Mouse (Mus musculus): ENCODE results near the gene Gstp1.
"Not testable (repeated sequence)": the region's sequence is repeated elsewhere in the genome, so short reads cannot be mapped to it uniquely, and the experiment has no call there.

The Gstp1 gene

DNA sequence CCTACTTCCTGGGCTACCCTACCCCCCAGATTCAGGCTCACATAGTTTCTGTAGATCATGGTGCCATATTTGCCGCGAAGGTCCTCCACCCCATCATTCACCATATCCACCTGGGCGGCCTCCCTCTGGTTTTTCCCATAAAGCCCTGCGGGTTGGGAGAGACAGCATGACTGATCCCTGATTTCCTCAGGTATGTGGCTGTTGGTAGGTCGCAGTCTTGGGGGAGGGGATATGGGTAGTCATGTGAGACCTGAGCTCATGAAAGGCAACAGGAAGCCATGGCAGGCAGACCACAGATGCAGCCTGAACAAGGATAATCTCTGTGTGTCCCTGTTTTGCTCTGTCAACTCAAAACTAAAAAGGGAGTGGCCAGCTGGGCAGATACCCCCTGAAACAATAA, 3.2 kb upstream of the Gstp1 start:
- not testable (repeated sequence) for DNase-seq (ENCODE audit: low spot score in 2 of 2)

DNA sequence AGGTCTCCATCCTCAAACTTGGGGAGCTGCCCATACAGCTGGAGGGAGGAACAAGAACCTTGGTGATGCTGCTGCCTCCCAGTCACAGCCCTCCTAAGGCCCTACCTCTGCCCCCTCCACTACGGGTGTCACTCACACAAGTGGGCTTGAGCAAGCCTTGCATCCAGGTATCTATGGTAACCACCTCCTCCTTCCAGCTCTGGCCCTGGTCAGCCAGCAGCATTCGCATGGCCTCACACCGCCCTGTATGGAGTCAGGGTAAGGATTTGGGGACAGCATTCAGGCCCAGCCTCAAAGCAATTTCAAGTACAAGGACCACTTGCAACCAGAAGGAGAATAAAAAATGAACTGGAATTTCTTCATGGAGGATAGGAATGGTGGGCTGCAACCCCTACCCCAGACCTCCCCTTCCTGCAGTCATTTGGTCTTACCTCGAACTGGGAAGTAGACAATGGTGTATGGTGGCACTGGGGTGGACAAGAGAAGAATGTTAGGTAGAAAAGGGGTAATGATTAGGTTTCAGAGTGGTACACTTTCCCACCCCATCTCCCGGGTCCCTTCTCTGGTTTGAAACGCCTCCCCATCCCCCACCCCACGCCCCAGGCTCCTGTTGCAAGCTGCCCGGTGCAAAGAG, 514 bp downstream of the Gstp1 start:
- DNase-seq (ENCODE audit: low spot score in 2 of 2) = not testable (repeated sequence)

DNA sequence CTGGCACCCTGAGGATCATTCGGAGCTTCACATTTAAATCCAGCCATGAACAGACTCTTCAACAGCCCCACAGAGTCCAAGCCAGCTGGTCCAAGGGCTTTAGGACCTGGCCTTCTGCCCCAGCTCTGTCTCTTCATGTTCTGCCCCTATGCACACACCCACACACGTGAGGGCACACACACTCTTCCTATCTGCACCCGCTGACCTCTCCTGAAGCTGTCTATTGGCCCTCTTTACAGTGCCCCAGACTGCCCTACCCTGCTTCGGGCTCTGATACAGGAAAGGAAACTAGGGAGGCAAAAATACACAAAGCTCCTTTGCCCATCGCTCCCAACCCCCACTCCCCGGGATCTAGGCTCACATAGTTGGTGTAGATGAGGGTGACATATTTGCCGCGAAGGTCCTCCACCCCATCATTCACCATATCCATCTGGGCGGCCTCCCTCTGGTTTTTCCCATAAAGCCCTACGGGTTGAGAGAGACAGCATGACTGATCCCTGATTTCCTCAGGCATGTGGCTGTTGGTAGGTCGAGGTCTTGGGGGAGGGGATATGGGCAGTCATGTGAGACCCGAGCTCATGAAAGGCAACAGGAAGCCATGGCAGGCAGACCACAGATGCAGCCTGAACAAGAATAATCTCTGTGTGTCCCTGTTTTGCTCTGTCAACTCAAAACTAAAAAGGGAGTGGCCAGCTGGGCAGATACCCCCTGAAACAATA, 1.3 kb downstream of the Gstp1 start:
- no peak for DNase-seq (ENCODE audit: low spot score in 2 of 2)

DNA sequence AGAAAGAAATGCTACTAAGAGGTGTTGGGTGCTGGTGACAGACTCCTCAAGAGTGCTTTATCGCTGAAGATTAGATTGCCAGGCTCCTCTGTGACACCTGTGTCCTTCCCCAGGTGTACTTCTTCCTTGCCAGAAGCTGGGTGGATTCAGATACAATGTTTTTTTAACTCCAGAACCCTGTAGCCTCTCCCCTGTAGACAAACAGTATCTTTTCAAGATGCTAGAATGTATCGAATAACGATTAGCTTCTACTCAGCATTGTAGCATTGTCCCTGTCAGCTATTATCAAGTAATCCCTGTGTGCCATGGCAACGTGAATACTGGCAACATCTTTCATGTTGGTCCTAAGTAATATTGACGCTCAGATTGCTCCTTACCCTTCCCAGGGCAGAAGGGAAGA, 4.0 kb downstream of the Gstp1 start:
- DNase-seq (ENCODE audit: low spot score in 2 of 2) = no peak

DNA sequence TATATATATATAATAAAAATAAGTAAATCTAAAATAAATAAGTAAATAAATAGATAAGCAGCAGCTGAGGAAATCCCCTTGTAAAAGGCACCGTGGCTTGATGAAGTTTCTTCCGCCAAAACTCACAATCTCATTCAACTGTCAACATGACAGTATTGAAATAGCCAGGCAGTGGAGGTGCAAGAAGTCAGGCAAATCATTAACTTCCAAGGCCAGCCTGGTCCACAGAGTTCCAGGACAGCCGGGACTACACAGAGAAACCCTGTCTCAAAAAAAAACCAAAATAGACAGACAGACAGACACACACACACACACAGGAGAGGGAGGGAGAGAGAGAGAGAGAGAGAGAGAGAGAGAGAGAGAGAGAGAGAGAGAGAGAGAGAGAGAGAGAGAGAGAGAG, 4.5 kb downstream of the Gstp1 start:
- no peak for DNase-seq (ENCODE audit: low spot score in 2 of 2)

DNA sequence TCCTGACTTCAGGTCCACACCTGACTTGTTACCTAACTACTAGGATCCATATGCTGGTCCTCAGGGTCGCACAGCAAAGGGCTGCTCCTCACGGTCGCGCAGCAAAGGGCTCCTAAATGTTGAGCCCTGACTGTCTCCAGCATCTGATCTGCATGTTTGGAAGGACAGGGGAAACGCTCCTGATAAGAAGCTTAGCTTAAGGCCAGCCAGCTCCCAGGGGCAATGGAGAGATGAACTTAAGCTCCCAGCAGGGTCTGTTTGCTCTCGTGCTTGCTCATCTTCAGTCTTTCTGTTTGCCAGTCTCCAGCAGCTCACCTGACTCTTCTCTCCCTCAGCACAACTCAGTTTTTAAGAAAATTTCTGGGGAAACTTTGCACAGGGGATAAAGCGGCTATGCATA, 5.1 kb downstream of the Gstp1 start:
- DNase-seq (ENCODE audit: low spot score in 2 of 2) = no peak

DNA sequence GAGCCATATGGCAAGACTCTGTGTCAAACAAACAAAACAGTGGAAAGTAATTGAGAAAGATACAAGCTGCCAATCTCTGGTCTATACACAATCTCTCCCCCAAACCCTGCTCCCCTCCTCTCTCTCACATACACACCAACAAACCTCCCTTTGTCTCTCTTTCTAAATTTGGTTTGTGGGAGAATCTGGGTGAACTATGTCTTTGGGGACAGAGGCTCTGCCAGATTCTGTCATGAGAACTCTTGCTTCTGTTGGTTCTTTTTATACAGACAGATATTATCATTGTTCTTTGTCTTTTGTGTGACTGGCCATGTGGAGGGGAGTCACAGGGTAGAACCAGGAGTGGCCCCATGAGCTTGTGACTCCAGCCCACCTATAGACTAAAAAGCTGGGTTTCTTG, 10.2 kb downstream of the Gstp1 start:
- no peak for DNase-seq (ENCODE audit: low spot score in 2 of 2)

DNA sequence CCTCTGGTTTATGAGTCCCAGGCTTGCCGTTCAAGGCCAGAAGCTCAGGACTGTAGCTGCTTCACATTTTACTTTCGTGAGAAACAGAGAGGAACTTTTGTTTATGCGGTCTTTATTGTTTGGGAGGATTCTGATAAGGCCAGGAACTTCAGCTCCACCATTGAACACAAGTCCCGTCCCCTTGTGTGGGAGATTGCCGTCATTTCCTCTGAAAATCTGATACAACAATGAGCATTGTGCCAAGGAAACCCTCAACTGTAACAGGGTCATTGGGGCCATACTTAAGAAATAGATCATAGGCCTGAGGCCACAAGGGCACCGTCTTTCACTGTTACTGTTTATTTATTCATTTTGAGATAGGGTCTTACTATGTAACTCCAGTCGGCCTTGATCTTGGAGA, 14.6 kb downstream of the Gstp1 start:
- DNase-seq (ENCODE audit: low spot score in 2 of 2) = no peak

DNA sequence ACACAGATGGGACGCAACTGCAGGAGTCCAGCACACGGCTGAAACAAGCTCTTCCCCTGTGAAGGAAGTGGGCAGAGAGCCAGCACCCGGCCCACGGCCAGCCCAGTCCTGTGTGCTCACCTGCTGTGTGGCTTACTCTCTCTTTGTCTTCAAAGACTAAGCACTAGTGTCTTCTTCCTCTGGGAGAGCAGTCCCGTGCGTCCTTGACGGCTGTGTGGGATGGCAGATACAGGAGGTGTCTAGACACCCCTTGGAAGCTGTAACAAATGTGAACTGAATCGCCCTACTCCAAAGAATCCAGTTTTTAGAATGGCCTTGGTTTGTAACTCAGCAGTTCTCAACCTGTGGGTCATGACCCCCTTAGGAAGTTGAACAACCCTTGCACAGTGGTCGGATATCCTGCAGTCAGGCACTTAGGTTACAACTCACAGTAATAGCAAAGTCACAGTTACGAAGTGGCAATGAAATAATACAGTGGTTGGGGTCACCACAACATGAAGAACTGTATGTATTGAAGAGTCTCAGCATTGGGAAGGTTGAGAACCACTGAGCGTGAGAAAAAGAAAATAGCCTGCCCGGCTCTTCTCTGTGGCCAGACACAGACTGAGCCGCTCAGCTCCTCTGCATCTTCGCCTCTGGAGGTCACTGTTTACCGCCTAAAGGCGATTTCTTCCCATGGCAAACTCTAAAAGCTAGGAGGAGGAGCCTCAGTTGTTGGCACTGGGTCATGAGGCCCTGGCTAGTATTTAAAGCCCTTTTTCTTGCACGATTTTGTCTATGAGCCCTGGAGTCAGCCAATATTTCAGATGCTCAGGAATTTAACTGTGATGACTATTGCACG, 18.8 kb downstream of the Gstp1 start:
- peak; percentile 46 to 63 for DNase-seq (ENCODE audit: low spot score in 2 of 2)

DNA sequence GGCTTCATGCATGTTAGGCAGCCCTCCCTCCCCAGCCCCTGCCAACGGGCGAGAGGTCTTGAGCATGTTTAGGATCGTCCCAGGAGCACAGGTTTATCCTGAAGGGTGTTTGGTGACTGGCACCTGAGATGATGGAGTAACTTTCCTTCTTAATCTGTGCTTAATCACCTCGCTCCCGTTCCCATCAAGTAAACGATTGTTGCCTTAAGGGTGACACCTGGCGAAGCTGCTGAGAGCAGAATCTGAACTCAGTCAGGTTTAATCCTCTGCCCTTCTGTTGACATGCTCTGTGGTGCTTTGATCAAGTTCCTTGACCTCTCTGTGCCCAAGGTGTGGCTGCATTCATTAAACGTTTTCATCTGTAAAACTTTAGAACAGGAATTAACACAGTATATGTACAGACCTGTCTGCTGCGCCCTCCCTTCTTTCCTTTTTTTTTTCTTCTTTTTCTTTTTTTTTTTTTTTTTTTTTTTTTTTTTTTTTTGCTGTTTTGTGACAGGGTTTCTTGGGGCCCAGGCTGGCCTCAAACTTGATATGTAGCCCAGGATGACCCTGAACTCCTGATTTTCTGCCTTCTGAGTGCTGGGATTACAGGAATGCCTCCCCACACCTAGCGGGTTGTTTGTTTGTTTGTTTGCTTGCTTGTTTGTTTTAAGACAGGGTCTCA, 19.7 kb downstream of the Gstp1 start:
- no peak for DNase-seq (ENCODE audit: low spot score in 2 of 2)

DNA sequence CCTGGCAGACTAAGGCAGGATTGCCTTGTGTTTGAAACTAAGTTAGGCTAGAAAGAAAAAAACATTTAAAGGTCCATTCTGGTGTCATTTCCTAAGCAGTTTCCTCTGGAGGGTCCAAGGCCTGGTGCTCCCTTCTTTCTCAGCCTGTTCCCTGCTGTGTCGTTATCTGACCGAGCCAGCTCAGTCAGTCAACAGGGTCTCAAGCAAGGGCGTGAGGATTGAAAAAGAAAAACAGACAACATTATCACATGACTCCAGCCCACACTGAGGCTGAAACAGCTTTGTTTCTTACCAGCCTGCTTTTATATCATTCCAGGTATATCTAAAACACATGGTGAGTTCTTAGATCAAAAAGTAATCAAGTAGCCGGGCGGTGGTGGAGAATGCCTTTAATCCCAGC, 22.1 kb downstream of the Gstp1 start:
- DNase-seq (ENCODE audit: low spot score in 2 of 2) = no peak

DNA sequence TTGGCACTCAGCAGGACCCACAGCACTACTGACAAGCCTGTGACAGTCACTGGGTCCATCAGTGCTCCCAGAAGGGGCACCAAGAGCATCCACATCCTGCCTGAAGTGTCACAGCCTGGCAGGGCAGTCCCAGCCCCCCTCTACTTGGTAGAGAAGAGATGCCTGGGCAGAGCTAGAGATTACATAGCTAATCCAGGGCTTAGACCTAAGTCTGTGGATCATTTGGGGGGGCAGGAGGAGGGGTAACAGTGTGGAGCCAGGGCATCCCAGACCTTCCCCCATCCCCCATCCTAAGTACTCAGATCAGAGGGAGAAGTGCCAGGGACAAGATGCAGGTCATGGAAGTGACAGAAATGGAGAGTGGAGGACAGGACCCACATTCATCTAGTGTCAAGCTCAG, 23.0 kb downstream of the Gstp1 start:
- DNase-seq (ENCODE audit: low spot score in 2 of 2) = no peak

DNA sequence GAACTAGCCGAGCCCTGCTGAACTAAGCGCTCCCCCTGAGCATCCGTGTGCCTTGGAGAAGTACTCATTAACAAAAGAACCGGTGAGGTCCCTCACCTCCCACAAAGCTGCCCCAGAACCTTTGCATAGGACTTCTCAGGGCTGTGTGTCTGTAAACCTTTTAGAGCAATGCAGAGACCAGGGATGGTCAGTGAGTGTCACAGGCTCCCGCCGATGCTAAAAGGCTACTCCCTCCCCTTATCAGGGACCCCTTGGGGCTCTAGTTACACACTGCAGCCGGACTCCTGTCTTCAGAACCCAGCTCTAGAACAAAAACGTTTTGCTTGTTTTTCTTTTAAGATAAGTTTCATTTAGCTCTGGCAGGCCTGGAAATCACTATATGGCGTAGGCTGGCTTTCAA, 24.7 kb downstream of the Gstp1 start:
- DNase-seq (ENCODE audit: low spot score in 2 of 2) = no peak

DNA sequence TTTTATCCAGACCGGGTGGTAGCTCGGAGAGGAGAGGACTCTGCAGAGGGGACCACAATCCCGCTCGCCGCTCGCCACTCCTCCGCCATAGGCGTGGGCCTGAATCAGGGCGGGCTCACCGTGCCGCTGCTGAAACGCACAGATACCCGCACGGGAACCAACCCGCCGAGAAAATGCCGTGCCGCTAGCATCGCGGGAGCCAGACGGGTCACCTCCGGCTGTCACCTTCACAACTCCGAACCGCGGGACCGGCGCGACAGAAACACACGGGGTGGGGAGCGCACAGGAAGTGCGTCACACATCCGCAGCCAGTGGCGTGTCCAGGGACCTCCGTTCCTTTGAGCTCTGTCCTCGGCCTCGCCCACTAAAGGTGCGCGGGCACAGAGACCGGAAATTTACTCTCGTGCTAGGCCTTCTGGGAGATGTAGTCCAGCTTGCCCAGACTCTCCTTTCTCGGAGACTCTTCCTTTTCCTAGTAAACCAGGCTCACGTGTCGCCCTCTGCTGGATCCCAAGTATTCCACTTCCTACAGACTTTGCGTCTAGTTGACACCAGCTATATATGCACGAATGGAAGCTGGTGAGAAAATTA, 25.3 kb downstream of the Gstp1 start, which contains the start of gene Ndufv1:
Ndufv1 (minus strand) TSS at position 375 of the 591 bp plus-strand sequence.
- DNase-seq (ENCODE audit: low spot score in 2 of 2) = peak; percentile 95 to 96

DNA sequence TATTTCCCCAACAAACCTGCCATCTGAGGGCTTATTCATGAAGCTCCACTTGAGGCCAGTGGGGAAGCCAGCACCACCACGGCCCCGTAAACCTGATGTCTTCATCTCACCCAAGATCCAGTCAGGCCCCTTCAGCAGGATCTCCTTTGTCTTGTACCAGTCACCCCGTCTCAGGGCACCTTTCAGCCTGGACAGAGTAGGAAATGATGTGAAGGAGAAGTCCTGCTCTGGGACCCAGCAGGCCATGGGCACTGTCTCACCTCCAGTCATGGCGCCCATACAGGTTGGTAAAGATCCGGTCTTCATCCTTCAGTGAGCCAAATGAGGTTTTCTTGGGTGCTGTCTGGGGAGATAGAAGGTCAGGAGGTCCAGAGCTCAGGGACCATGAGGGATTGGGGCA, 26.7 kb downstream of the Gstp1 start:
- DNase-seq (ENCODE audit: low spot score in 2 of 2) = no peak

DNA sequence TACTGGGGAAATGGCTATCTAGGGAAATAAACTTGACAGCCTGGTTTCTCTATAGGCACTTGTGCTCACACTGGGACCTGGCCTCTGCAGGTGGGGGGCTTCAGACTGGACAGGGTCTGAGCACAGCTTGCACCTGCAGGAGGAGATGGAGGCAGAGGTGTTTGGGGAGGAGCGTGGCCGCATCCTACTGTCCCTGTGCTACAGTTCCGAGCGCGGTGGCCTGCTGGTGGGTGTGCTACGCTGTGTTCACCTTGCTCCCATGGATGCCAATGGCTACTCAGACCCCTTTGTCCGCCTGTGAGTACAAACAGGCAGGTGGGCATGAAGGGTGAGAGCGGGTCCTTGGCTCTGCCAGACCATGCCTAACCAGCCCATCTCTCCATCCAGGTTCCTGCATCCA, 31.8 kb downstream of the Gstp1 start:
- no peak for DNase-seq (ENCODE audit: low spot score in 2 of 2)

DNA sequence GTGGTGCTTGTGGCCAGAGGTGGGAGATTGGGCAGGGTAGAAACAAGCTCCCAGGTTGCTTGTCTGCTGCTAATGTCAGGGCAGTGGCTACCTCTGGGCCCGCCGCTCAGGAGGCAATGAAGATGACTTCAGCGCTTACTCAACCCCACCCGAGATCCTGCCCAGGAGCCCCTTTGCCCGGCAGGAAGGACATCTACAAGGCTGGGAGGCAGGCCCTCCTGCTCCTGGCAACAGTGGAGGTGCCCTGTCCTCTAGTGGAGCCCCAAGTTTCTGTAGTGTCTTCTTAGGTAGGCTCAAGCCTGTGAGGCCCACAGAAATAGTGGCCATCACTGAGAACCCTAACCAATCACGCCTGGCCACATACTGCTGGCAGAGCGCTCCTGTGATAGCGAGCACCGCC, 32.7 kb downstream of the Gstp1 start:
- no peak for DNase-seq (ENCODE audit: low spot score in 2 of 2)

DNA sequence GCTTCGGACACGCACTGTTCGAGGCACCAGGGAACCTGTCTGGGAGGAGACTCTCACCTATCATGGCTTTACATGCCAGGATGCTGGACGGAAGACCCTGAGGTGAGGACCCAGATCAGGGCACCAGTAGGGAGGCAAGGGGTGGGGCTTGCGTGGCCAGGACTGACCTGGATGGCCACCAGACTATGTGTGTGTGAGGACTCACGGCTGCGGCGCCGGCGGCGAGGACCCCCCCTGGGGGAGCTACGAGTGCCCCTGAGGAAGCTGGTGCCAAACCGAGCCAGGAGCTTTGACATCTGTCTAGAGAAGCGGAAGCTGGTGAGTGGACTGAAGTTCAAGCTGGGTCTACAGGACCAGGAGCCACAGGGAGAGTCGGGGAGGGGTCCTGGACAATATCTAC, 33.5 kb downstream of the Gstp1 start:
- no peak for DNase-seq (ENCODE audit: low spot score in 2 of 2)

DNA sequence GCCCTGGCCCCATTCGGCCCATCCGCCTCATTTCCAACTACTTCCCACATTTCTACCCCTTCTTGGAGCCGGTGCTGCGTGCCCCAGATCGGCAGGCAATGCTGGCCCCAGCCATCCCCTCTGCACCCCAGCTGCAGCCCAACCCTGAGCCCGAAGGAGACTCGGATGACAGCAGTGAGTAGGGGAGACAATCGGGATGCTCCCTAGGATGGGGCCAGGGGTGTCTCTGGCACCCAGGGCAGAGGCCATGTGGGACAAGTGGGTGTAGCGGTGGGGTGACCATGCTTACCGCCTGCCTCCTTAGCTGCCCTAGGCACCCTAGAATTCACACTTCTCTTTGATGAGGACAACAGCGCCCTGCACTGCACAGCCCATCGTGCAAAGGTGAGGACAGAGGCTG, 34.1 kb downstream of the Gstp1 start:
- DNase-seq (ENCODE audit: low spot score in 2 of 2) = no peak

DNA sequence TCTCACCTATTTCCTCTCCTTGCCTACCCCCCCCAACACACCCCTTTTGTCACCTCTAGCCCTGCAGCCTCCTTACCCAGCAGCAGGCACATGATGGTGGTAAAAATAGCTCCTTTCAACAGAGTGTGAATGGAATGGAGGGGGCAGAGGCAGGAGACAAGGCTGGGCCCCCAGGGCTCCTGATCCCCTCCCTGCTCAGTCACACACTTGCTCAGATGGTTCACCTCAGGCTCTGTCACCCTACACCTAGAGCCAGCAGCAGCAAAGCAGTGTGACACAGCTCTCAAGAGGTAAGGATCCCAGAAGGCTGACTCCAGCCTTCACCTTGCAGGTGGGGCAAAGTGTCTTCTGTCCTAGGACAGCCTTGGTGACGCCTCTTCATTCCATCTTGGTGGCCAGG, 34.7 kb downstream of the Gstp1 start, which contains the start of gene Doc2g:
Doc2g (plus strand) TSS at position 202 of the 400 bp plus-strand sequence.
- no peak for DNase-seq (ENCODE audit: low spot score in 2 of 2)

DNA sequence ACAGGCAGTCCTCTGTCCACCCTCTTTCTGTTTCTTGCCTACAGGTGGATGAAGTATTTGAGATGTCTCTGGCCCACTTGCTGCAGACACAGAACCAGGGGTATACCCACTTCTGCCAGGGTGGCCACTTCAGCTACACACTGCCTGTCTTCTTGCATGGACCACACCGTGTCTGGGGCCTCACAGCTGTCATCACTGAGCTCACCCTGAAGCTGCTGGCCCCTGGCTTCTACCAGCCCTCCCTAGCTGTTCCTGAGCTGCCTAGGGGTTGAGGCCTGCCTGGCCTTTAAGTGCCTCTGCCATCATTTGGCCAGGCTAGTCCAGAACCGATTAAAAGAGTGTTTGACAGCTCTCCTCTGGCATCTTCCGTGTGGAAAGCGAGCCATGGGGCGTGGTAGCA, 36.0 kb downstream of the Gstp1 start:
- DNase-seq (ENCODE audit: low spot score in 2 of 2) = no peak
